Mouse (Mus musculus): ENCODE results near the gene Vpreb2. TPM values are rescaled to one million over a fixed set of nuclear protein-coding genes. Genes with fewer than 3 reads are reported as not detected.
"Not testable (repeated sequence)": the region's sequence is repeated elsewhere in the genome, so short reads cannot be mapped to it uniquely, and the experiment has no call there.

Gene Vpreb2
- polyA plus RNA-seq, 1 experiment from 2014 or later, result not detected

- H3K27me3 ChIP-seq (ENCODE audit: control insufficient read depth, insufficient read depth, low read length), result not testable (repeated sequence)
- 55% methylated on average over 4 of the region's 4 CpGs for WGBS
Measured at GRCm38 (mm10) chr16:18016482-18016881, 36.3 kb downstream of the Vpreb2 start.

GRCm38 (mm10) chr16:18022780-18023557 is 42.7 kb downstream of the Vpreb2 start:
- Histone ChIP-seq H3K4me2 (ENCODE audit: low read depth, low read length) (no peak overlapping the region), H3K4me3 (ENCODE audit: low read depth, low read length) (no peak overlapping the region), H3K9me3 (ENCODE audit: control insufficient read depth, low read length) (no peaks in the 10 kb centered on the region), H3K4me1 (ENCODE audit: control insufficient read depth, insufficient read depth, low read length) (no peaks in the 10 kb centered on the region), H3K27ac (ENCODE audit: low read depth, low read length) (no peak overlapping the region), H3K27me3 (ENCODE audit: control insufficient read depth, insufficient read depth, low read length) (no peaks in the 10 kb centered on the region), H3K9ac (replicated peaks; ENCODE audit: low read depth, low read length) (no peak overlapping the region), H3K36me3 (ENCODE audit: control insufficient read depth, insufficient read depth, low read length) (no peaks in the 10 kb centered on the region)
- ATAC-seq (ENCODE audit: low read depth), result no peak
- 79% methylated on average over 8 of the region's 8 CpGs for WGBS

More at GRCm38 (mm10) chr16:18016482-18016881, 36.3 kb downstream of the Vpreb2 start:
- H3K36me3 ChIP-seq (ENCODE audit: control insufficient read depth, insufficient read depth, low read length); H3K4me1 ChIP-seq (ENCODE audit: control insufficient read depth, insufficient read depth, low read length); H3K9ac ChIP-seq (replicated peaks; ENCODE audit: low read depth, low read length); H3K4me3 ChIP-seq (ENCODE audit: low read depth, low read length); H3K27ac ChIP-seq (ENCODE audit: low read depth, low read length); H3K9me3 ChIP-seq (ENCODE audit: control insufficient read depth, low read length); H3K4me2 ChIP-seq (ENCODE audit: low read depth, low read length); ATAC-seq (ENCODE audit: low read depth): not testable (repeated sequence)

- no peaks in the 10 kb centered on the region for H3K27me3 ChIP-seq (ENCODE audit: control insufficient read depth, insufficient read depth, low read length)
- WGBS, result 63% methylated on average over 2 of the region's 2 CpGs
- ATAC-seq (ENCODE audit: low read depth), result no peak
- no peaks in the 10 kb centered on the region for H3K9me3 ChIP-seq (ENCODE audit: control insufficient read depth, low read length)
- no peaks in the 10 kb centered on the region for H3K4me1 ChIP-seq (ENCODE audit: control insufficient read depth, insufficient read depth, low read length)
- H3K9ac ChIP-seq (replicated peaks; ENCODE audit: low read depth, low read length), result no peak overlapping the region
- H3K36me3 ChIP-seq (ENCODE audit: control insufficient read depth, insufficient read depth, low read length), result no peaks in the 10 kb centered on the region
- H3K4me2 ChIP-seq (ENCODE audit: low read depth, low read length), result no peak overlapping the region
- no peak overlapping the region for H3K27ac ChIP-seq (ENCODE audit: low read depth, low read length)
- H3K4me3 ChIP-seq (ENCODE audit: low read depth, low read length), result no peak overlapping the region
Measured at GRCm38 (mm10) chr16:18027371-18027770, 47.1 kb downstream of the Vpreb2 start.

Other genes starting within 250 kb of the Vpreb2 start
- gene Med15, start 247.5 kb upstream of the Vpreb2 start, polyA plus RNA-seq (2014; fragmentation: Nextera tagmentation; extraction: Ambion mirVana), result 46.9 and 51.0 TPM in 2 replicates
- 90.9 and 98.9 TPM in 2 replicates for gene Klhl22, start 220.8 kb upstream of the Vpreb2 start, polyA plus RNA-seq (2014; fragmentation: Nextera tagmentation; extraction: Ambion mirVana)
- gene Scarf2, start 183.1 kb upstream of the Vpreb2 start, polyA plus RNA-seq (2014; fragmentation: Nextera tagmentation; extraction: Ambion mirVana), result 0.95 and 2.0 TPM in 2 replicates
- 4.7 and 6.5 TPM in 2 replicates for gene B830017H08Rik, start 147.3 kb upstream of the Vpreb2 start, polyA plus RNA-seq (2014; fragmentation: Nextera tagmentation; extraction: Ambion mirVana)
- 3.9 and 4.0 TPM in 2 replicates for gene Car15, start 142.1 kb upstream of the Vpreb2 start, polyA plus RNA-seq (2014; fragmentation: Nextera tagmentation; extraction: Ambion mirVana)
- gene Gm20518, start 88.8 kb upstream of the Vpreb2 start, polyA plus RNA-seq (2014; fragmentation: Nextera tagmentation; extraction: Ambion mirVana), result 0.21 and 0.36 TPM in 2 replicates
- 0.08 TPM in 1 of 2 replicates, not detected in the other for gene Tssk1, start 86.2 kb upstream of the Vpreb2 start, polyA plus RNA-seq (2014; fragmentation: Nextera tagmentation; extraction: Ambion mirVana)
- gene Dgcr2, start 81.9 kb upstream of the Vpreb2 start, polyA plus RNA-seq (2014; fragmentation: Nextera tagmentation; extraction: Ambion mirVana), result 98.8 and 104 TPM in 2 replicates
- not detected in 2 replicates for gene Tssk2, start 81.8 kb upstream of the Vpreb2 start, polyA plus RNA-seq (2014; fragmentation: Nextera tagmentation; extraction: Ambion mirVana)
- 42.4 and 42.5 TPM in 2 replicates for gene Ess2, start 69.1 kb upstream of the Vpreb2 start, polyA plus RNA-seq (2014; fragmentation: Nextera tagmentation; extraction: Ambion mirVana)
- 0.24 TPM in 1 of 2 replicates, not detected in the other for gene Gsc2, start 65.4 kb upstream of the Vpreb2 start, polyA plus RNA-seq (2014; fragmentation: Nextera tagmentation; extraction: Ambion mirVana)
- 165 and 199 TPM in 2 replicates for gene Slc25a1, start 52.2 kb upstream of the Vpreb2 start, polyA plus RNA-seq (2014; fragmentation: Nextera tagmentation; extraction: Ambion mirVana)
- 155 and 174 TPM in 2 replicates for gene Dgcr6, start 72.4 kb downstream of the Vpreb2 start, polyA plus RNA-seq (2014; fragmentation: Nextera tagmentation; extraction: Ambion mirVana)
- 2.2 and 2.5 TPM in 2 replicates for gene Prodh, start 109.8 kb downstream of the Vpreb2 start, polyA plus RNA-seq (2014; fragmentation: Nextera tagmentation; extraction: Ambion mirVana)
- 27.4 and 36.4 TPM in 2 replicates for gene Rtn4r, start 147.2 kb downstream of the Vpreb2 start, polyA plus RNA-seq (2014; fragmentation: Nextera tagmentation; extraction: Ambion mirVana)
- gene Ccdc188, start 237.5 kb downstream of the Vpreb2 start, polyA plus RNA-seq (2014; fragmentation: Nextera tagmentation; extraction: Ambion mirVana), result not detected in 2 replicates